Mouse (Mus musculus) bone marrow macrophage, adult 2 months (primary cell): Measurements from ENCODE around the gene Adgrl2. TPM values are rescaled to one million over a fixed set of nuclear protein-coding genes. Genes with fewer than 3 reads are reported as not detected.

Source experiments
- H3K27ac ChIP-seq: 2 replicates; pipeline ENCODE4 v1.5.1; 2012; ENCODE audit warnings: low read depth, low read length; ENCODE audit not compliant: insufficient read depth
- H3K4me1 ChIP-seq: 2 replicates; pipeline ENCODE4 v1.6.1; 2012; ENCODE audit warnings: low read length; ENCODE audit not compliant: control insufficient read depth, insufficient read depth
- H3K4me3 ChIP-seq: 2 replicates; pipeline ENCODE4 v1.5.1; 2012; ENCODE audit warnings: mild to moderate bottlenecking, low read length, moderate library complexity; ENCODE audit not compliant: insufficient read depth
- CTCF ChIP-seq: IDR thresholded peaks from 2 replicates; pipeline ENCODE4 v1.5.1; 2012; ENCODE audit warnings: low read depth, mild to moderate bottlenecking, low read length, moderate library complexity
- POLR2A ChIP-seq: IDR thresholded peaks from 2 replicates; pipeline ENCODE4 v1.6.1; 2012; ENCODE audit warnings: mild to moderate bottlenecking, low read depth, low read length, borderline replicate concordance
- polyA plus RNA-seq: library from polyadenylated mRNA; stranded (reverse); fragments of >200 nt; gene quantifications from 2 replicates; pipeline ENCODE4 v1.2.4, GENCODE M21; 2012; ENCODE audit not compliant: missing spikeins, insufficient read depth, insufficient read length

Gene Adgrl2
- polyA plus RNA-seq, 1 experiment: 42.2 TPM

DNA sequence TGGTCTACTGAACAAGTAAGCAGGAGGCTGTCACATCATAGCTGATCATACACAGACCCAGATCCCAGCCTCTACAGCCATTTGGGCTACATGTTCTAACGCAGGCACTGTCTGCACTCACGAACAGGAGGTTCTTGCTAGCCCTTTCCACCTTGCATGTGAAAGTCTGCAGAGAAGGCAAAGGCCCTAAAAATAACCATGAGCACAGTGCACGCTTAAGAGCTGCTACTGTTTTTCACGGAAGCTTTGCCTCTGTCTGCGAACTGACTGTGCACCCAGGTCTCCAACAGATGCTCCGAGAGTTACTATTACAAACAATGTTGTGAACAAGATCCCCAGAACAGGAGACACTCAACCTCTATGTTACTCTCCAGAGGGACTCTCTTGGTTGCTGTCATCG lies 124.3 kb downstream of the Adgrl2 start:
- no peak overlapping the region for H3K27ac ChIP-seq
- TF ChIP-seq CTCF (no peak), POLR2A (no peak)

DNA sequence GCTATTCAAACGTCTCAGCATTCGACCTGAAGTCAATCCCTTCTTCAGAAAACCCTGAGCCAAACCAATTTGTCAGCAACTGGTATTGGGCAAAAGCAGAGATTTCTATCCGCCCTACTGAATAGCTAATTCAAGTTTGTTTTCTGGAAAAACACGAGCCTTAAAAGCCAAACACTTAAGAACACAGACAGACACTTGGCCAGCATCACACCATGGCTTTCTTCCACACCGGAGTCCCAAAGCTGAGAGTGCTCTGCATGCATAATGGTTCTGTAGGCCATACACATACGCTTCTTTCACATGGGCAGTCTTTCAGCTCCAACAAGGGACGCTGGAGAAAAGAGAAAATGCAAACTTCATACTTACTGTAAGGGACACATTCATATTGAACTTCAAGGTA lies 125.1 kb downstream of the Adgrl2 start:
- no peak overlapping the region for H3K4me3 ChIP-seq
- no peak overlapping the region for H3K27ac ChIP-seq
- H3K4me1 ChIP-seq: 0 out of 2 replicates have a peak, but pooled peaks cover 4% of the 10 kb centered on the region
- no peak for TF ChIP-seq CTCF

More for the DNA sequence above, 124.3 kb downstream of the Adgrl2 start:
- H3K4me3 ChIP-seq: no peak overlapping the region
- H3K4me1 ChIP-seq: 0 out of 2 replicates have a peak, but pooled peaks cover 4% of the 10 kb centered on the region

DNA sequence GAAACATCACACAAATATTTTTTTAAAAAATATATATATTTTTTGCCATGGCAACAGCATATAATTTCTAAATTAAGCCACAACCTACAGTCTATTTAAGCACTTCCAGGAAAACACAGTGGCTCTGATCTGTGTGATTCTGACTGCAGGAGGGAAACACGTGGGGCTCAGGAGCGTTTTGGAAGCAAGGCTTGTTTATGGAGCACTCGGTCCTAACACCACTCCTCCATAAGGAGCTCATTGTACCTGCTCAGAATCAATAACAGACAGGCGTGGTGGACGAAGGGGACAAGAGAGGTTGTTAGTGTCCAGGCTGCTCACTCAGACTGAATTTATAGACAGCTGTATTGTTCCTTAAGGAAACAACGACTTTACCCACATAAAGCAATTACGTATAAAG lies 128.5 kb downstream of the Adgrl2 start:
- H3K27ac ChIP-seq: no peak overlapping the region
- H3K4me1 ChIP-seq: peaks cover 4% of the 10 kb centered on the region; the same call in 1 of the 2 replicates
- no peak overlapping the region for H3K4me3 ChIP-seq
- TF ChIP-seq CTCF (no peak), POLR2A (no peak)

DNA sequence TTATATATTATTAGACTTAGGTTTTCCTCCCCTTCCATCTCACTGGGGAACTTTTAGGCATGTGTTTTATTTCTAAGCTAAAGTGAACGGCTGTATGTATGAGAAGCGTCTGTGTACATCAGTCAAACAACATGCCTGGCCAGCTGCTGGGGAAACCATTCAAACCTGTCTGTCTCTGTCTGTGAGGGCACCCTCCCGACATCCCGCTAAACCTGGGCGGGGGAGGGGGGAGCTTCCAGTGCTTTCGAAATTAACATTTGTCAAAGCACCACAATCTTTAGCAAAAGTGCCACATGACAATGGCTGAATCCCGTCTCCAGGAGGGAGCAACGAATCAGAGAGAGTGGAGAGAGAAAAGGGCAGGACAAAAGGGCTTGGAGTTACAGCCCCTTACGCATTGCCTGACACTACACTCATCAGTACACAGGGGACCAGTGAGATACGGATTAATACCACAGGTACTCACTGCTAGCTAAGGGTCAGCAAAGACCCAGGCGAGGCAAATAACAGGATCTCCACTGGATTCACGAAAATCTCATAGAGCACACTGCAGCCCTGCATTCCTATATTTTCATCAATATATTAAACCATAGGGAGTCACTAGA lies 135.9 kb downstream of the Adgrl2 start:
- TF ChIP-seq POLR2A (no peak), CTCF (no peak)
- peaks cover 4% of the 10 kb centered on the region; the same call in 1 of the 2 replicates for H3K4me1 ChIP-seq
- no peak overlapping the region for H3K27ac ChIP-seq
- H3K4me3 ChIP-seq: no peak overlapping the region

DNA sequence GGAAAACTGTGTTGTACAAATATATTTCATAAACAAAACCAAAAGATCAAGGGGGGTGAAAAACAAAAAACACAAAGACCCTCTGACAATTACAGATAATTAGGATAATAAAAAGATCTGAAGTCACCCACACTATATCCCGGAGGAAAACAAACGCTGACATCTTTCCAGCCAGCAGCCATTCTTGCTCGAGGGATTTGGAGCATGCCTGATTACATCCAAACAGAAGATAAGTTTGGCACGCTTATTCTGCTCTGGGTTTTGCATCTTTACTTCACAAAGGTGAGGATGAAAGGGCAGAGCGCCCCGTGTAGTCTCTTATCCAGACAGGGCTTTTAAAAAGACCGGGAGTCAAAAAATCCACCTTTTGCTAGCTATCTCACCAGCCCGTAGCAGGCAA lies 137.0 kb downstream of the Adgrl2 start:
- no peak for TF ChIP-seq POLR2A
- no peak for TF ChIP-seq CTCF
- Histone ChIP-seq H3K27ac (no peak overlapping the region), H3K4me3 (no peak overlapping the region), H3K4me1 (peaks cover 4% of the 10 kb centered on the region; the same call in 1 of the 2 replicates)

DNA sequence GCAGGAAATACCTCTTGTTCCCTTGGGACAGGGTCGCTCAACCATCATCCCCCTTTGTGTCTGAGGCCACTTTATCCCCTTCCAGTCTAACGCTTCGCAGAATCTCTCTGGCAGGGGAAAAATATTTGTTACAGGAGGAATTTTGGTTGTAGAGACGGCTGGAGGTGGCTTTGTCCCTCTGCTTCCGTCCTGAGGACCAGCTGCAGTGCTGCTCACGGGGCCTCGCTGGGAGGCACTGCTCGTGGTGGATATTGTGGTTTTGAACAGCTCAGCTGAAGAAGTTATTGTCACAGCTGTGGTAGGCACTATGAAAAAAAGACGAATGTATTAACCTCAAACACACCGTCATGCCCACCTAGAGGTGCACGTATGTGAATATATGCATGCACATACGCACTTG lies 137.8 kb downstream of the Adgrl2 start:
- Histone ChIP-seq H3K27ac (no peak overlapping the region), H3K4me3 (no peak overlapping the region), H3K4me1 (no peaks in the 10 kb centered on the region)
- TF ChIP-seq POLR2A: no peak
- TF ChIP-seq CTCF: no peak

DNA sequence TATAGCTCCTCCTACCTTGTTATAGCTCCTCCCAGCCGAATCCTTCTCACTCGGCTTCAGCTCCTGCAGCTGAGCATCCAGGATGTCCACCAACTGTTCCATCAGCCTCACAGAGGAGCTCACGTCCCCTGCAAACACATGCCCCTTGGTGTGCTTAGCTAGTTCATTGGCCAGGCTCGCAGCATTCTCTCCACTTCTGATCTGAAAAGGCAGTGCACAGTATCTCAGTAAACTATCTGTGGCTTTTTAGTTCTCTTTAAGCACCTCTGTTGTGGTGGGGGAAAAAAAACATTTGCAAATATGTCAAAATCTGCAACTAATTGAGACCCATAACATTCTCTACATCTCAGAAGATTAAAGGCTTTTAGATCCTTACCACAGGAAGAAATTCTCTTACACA lies 139.5 kb downstream of the Adgrl2 start:
- no peak overlapping the region for H3K4me3 ChIP-seq
- no peaks in the 10 kb centered on the region for H3K4me1 ChIP-seq
- TF ChIP-seq POLR2A: no peak
- TF ChIP-seq CTCF: no peak
- H3K27ac ChIP-seq: no peak overlapping the region

DNA sequence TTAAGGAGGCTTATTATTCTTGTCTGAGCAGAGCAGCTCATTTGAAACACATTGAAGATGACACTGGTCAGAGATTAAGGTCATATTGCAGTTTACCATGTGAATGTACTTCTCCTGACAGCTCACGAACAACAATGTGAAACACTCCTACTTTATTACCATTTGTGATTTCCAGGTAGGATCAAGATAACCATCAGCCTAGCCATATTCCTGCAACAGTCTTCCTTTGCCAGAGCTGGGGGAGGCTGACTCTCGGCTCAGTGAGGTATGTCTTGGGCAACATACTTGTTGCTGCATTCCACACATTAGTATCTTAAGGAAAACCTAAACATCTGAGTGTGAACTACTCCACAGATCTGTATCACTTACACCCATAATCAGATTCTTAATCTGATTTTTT lies 142.0 kb downstream of the Adgrl2 start:
- H3K4me1 ChIP-seq: no peaks in the 10 kb centered on the region
- no peak overlapping the region for H3K27ac ChIP-seq
- TF ChIP-seq CTCF (no peak), POLR2A (no peak)
- no peak overlapping the region for H3K4me3 ChIP-seq

DNA sequence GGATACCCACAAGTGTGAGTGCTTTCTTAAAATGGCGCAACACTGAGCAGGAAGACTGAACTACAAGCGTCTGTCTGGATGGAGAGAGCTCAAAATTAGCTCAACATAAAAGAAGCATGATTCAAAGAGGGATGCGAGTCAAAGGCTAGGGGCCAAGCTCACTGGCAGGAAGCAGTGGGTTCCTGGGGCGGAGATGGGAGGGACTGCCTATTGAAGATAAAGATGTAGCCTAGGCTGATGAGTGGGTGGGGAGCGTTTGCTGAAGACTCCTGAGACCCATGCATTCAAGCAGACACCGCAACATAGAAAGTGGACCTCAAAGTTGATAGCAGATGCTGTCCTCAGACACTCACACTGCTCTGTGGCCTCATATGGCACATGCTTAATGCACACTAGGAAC lies 146.2 kb downstream of the Adgrl2 start:
- no peak overlapping the region for H3K4me3 ChIP-seq
- no peak for TF ChIP-seq CTCF
- TF ChIP-seq POLR2A: no peak
- H3K4me1 ChIP-seq: no peaks in the 10 kb centered on the region
- H3K27ac ChIP-seq: no peak overlapping the region

DNA sequence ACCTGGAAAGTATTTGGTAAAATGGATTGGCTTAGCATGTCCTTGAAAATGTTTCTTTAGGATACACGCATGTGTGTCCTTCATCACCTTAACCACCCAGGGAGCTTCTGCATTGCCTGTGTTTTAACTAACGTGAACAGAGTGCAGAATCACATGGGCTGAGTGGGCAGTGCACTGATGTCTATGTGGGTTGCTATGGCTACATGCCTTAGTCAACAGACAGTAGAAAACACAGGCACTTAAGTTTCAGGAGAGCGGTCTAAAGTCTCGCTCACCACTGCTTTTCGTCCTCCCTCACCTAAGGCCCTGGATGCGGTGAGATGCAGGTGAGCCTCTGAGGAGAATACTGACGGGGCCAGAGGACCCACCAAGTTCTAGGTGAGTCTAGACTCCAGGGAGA lies 147.8 kb downstream of the Adgrl2 start:
- no peak overlapping the region for H3K27ac ChIP-seq
- TF ChIP-seq POLR2A: no peak
- no peak for TF ChIP-seq CTCF
- H3K4me3 ChIP-seq: no peak overlapping the region
- no peaks in the 10 kb centered on the region for H3K4me1 ChIP-seq
